Mouse (Mus musculus) spleen, adult 18-20 months (tissue): ENCODE data around the gene Fbxo39.

Source experiments
- DNase-seq, 2 experiments: peaks; one replicate each; pipeline ENCODE4 v3.0.0; 2022; ENCODE audit warnings: mixed read lengths in 2 of 2

Gene Fbxo39

DNA sequence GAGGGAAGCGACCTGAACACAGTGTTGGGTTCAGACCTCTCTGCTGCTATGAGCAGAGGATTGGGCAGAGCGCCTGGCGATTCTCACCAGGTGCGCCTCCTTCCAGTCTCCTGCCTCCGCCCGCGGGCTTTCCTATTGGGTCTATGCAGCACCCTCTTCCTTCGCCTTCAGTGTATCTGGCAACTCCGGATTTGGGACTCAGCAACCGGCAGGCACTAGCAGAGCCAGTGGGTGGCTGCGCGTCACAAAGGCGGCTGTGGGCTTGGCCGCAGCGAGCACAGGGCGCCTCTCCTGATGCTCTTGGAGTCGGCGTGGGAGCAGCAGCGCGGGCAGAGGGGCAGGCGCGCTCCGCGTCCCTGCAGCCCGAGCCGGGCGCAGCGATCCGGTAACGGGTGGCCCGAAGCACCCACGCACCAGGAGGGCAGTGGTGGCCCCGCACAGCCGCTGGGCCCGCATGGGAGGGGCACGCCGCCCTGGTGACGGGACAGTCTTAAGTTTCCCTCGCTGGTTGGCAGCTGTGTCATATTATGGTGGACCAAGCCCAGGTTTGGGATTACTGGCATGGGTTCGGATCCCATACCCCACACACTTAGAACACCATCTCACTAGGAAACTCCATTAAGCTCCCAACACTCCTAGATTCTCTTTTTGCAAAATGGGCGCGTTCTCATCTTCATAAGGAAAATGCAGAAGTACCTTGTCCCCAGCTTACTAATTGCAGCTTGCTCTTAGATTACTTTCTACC, at the start of gene Fbxo39:
Gene Fbxo39 (plus strand): TSS at position 294 of the 745 bp plus-strand sequence.
- no peak for DNase-seq

- no peak for DNase-seq
Observed at GRCm38 (mm10) chr11:72265483-72265882, 48.8 kb upstream of the Fbxo39 start.

DNA sequence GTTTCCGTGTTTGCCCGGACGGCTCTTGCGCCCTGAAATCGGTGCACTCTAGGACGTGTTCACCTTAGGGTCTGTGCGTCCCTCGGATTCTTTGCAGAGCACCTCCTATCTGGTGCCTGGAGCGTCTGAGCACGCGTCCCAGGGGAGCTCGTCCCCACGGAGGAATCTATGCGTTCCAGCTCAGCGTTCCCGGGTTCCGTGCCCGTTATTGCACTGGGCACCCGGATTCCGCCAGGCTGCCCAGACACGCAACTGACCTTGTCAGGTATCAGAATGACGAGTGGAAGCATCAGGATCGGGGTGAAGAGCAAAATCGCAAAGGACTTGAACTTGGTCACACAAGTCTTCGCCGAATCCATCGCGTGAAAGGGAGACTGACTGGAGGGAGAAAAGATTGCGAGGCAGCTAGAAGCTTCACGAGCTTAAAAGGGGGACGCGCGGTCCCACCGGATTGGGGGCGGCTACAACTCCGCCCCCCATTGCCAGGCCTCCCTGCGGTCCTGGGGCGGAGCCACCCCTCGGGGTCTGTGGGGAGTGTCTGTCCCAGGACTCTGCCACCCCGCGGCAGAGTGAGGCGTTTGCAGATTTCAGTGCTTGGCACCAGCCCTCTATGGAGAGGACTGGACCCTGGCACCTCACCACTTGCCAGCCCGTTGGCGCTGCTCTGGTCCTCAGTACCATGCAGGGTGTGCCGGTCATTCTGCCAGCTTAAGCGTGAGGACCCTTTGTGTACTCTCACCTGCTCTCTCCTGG, 47.9 kb upstream of the Fbxo39 start:
- DNase-seq = peak in 1 of 2 experiments; percentile 16

GRCm38 (mm10) chr11:72266960-72267560, 47.2 kb upstream of the Fbxo39 start, which contains the start of gene Slc13a5:
TSS of gene Slc13a5 (minus strand) at chr11:72267222.
- DNase-seq = no peak

DNA sequence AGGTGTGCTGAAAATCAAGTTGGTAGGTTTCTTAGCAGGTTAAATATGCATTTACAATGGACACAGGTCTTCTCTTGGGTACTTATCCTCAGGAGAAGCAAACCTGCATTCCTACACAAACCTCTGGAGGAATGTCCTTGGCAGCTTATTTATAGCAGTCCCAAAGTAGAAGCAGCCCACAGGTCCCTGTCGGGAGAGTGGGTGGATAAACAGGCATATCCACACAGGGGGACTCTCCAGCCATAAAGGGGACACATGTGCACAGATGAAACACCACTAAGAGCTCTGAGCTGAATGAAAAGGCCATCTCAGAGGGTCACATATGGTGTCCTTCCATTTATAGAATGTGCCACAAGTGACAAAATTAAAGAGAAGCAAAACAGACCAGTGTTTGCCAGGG, 42.5 kb upstream of the Fbxo39 start:
- no peak for DNase-seq

DNA sequence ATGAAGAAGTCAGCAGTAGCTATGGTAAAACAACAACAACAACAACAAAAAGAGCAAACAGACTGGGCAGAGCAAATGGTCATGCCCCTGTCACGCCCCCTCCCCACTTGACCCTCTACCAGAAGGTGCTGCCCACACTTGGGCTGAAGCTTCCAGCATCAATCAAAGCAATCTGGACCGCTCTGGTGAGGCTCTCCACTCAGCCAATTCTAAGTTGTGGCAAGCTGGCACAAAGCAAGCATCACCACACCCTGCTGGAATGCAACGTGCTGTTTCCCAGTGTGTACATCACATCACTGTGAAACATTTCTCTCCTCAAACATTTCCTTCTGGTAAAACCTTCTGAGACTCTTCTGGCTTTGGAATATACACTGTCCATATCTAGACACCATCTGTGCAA, 40.9 kb upstream of the Fbxo39 start:
- DNase-seq = no peak

DNA sequence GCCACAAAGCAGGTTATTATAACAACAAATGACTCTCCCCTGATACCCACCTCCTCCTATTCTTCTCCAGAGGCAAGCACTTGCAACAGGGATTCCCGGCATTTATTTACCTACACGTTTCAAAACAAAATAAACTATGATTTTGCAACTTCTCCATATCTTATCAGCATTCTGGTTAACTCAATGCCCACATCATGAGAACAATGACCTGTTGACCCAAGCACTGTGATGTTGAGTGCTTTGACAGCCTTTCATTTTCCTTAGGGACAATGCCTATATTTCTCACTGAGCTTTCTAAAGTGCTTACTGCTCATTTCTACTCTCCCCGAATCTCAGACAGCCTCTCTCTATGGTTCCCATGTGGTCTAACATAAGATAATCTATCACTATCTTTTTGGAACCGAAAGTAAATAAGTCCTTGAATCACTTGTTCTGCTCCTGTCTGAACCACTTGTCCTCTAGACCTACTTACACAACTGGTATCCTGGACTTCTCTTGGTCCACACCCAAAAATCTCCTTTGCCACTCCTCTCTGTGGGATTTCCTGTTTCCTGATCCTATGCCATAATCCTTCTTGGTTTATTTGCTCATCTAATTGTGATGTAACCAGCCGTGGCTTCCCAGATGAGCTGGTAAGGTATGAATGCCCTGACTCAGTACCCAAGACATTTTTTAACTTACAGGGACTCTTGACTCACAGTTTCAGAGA, 32.9 kb upstream of the Fbxo39 start:
- DNase-seq = no peak

DNA sequence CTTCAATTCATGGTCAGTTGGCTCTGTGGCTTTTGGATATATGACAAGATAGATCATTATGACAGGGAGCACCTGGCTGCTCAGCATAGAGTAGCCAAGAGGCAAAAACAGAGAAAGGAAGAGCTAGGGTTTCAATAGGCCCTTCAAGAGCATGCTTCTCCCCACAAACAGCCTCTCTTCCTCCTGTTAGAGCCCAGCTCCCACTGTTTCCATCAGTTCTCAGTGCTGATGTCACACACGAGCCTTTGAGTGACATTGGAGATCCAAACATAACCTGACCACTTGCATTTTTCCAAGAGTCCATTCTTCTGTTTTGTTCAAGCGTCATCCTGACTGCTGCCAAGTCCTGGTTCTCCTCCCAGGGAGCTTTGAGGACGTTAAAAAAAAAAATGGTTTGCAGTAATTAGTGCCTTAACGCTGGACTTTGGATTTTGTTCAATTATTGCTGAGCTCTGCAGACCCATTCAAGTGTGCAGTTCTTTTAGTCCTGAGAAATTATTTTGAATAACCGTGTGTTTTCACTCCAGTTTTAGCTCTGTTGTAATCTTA, 32.3 kb upstream of the Fbxo39 start:
- DNase-seq = no peak

GRCm38 (mm10) chr11:72283486-72284224, 30.6 kb upstream of the Fbxo39 start:
- DNase-seq = no peak

DNA sequence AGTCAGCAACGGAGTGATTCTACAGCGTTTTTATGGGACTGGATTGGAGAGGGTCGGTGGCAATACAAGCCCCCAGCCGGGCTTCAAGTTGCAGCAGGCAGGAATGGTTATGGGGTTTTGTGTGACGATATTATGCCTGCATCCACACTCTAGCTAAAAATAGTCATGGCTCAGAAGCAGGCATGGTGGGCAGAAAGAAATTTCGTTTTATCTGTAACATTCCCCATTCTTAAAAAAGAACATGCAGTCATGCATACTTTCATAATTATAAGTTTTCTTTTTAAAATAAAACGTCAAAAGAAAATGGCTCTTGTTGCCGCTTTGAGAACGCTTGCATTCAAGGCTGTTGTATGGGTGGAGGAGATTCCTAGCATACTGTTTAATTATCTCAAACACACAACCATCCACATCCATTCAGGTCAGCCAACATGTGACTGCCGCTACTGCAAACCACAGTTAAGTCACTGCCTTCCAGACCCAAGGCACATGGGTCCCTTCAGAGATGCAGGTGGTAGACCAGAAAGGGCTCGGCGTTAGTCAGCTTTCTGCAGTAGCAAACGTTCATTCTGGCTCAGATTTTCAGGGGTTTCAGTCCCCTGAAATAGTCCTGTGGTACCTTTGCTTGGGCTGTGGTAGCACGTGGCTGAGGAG, 29.6 kb upstream of the Fbxo39 start:
- DNase-seq = no peak

GRCm38 (mm10) chr11:72285971-72286480, 28.2 kb upstream of the Fbxo39 start:
- no peak for DNase-seq

DNA sequence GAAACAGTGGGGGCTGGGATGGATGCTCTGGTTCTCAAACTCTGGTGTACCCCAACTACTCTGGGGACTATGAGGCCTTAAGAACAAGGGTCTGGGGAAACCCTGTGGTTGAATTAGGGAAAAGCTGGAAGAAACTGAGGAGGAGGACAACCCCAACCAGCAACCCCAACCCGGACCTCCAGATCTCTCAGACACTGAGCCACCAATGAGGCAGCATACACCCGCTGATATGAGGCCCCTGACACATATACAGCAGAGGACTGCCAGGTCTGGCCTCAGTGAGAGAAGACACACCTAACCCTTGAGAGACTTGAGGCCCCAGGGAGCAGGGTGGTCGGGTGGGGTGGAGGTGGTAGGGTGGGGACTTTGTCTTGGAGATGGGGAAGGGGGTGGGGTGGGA, 27.6 kb upstream of the Fbxo39 start:
- DNase-seq = no peak

GRCm38 (mm10) chr11:72287126-72287525, 27.1 kb upstream of the Fbxo39 start:
- no peak for DNase-seq

DNA sequence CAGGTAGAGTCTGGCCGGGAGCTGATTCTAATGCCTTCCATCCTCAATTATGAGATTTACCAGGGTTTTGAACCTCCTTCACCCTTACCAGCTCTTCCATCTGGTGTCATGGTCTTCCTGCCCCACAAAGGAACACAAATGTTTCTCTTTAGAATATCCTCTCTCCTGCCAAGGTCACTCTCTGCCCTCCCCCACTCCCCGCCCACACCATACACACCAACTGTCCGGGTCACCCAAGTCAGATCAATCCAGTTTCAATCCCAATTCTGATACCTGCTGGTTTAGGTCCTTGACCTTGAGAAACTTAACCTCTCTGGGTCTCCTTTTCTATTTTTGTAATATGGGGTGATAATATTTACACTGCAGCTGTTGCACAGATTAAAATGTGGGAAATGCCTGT, 26.7 kb upstream of the Fbxo39 start:
- no peak for DNase-seq

DNA sequence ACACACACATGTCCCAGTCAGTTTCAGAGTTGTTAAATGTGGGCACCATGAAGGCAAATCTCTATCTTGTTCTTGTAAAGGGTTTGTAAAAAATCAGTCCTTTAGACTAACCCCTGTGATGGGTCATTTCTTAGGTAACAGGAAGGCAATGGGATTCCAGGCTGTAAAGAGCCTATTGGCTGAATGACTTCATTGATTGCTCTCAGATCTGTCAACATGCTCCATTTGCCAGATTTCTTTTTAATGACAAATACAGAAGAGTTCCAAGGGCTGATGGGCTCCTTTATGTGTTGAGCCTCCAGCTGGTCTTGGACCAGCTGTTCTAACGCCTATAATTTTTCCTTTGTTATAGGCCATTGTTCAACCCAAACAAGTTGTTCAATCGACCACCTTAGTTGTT, 21.1 kb upstream of the Fbxo39 start:
- no peak for DNase-seq

- DNase-seq = peak; percentile 28 to 45
Observed at GRCm38 (mm10) chr11:72301334-72301733, 12.9 kb upstream of the Fbxo39 start, which contains the start of gene Xaf1. TSS of gene Xaf1 (plus strand) at chr11:72301629.

GRCm38 (mm10) chr11:72302230-72302629, 12.0 kb upstream of the Fbxo39 start:
- no peak for DNase-seq

- DNase-seq = no peak
Observed at GRCm38 (mm10) chr11:72307461-72307860, 6.8 kb upstream of the Fbxo39 start.

DNA sequence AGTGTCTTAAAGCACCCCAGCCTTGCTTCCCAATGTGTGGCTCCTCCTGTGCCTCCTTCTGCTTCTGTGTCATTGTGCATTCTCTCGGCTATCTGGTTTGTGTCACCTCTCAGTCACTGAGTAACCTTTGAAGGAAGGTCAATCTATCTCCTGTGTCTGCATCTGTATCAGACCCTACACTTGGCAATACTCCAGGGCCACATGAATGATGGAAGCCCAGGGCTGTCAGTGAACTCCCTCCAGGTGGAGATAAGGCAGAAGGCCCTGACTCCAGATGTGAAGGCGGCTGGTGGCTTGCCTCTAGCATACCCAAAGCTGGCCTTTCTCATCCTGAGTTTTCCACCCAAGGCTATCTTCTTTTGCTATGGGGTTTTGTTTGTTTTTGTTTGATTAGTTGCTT, 5.3 kb upstream of the Fbxo39 start:
- DNase-seq = no peak

- no peak for DNase-seq
Observed at GRCm38 (mm10) chr11:72310491-72310890, 3.8 kb upstream of the Fbxo39 start.

GRCm38 (mm10) chr11:72311355-72312001, 2.8 kb upstream of the Fbxo39 start:
- no peak for DNase-seq
